Mouse (Mus musculus) megakaryocyte, embryonic 14.5 days (primary cell): ENCODE results near the gene Zfp609.

ENCODE experiments used
- FLI1 ChIP-seq: IDR thresholded peaks from 2 replicates; pipeline ENCODE4 v1.6.1; 2012; ENCODE audit warnings: low read length, inconsistent platforms, mixed read lengths
- GATA1 ChIP-seq: IDR thresholded peaks from 3 replicates; pipeline ENCODE4 v1.6.1; 2012; ENCODE audit warnings: mixed read lengths, low read length, inconsistent platforms, borderline replicate concordance

DNA sequence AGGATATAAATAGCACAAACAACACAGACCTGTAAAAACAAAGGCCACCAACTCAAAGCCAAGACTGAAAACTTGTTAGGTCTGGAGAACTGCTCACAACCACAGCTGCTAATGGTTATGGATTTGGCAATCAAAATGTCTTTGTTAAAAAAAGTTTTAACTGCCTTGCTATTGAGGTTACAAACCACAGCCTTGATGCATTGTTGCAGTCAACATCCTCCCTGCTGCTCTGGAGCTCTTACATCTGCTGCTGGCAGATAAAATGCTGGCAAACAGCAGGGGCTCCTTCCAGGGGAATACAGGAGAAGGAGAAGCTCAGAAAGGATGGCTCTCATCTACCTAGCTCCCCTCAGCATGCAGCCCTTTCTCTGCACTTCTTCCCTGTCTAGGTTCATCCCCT lies 20.8 kb upstream of the Zfp609 start:
- TF ChIP-seq GATA1 (no peak), FLI1 (no peak)
